Mouse (Mus musculus) cerebellum, adult 18-20 months (tissue): ENCODE measurements at regions not wholly inside any gene's neighbourhood (a gene's known extent, or its start where the extent isn't known, plus 50 kb on each side); places are given as distances from the start of the nearest gene placed in this dataset.

Experiments
- DNase-seq, 2 experiments: peaks; one replicate each; pipeline ENCODE4 v3.0.0; 2021

DNA sequence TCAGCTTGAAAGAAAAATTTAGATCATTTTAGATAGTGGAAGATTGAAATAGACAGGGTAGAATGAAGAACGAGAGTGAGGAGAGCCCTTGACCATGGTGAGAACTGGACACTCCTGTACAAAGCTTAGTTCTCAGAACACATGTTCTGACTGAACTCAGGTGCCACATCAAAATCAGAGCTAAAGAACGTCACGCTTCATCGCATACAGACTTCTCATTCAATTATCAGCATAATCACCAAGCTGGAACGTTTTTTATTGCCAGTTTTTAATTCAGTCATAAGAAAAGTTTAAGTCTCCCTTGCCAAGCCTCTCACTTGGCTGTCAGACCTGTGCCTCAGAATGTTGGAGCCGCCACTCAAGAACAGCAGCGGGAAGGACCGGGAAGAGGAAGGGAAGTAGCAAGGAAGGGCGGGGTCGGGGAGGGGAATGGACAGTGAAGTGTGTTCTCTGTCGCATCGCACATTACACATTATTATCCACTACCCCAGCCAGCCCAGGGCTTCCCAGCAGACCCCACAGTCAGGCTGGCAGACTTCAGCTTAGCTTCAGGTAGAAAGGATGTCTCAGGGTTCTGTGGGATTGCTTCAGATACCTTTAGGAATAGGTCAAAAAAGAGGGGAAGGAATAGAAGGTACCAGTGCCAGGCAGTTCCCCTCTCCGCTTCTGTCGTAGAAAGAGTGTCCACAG lies 140.1 kb upstream of the Smim15 start:
- DNase-seq = no peak

DNA sequence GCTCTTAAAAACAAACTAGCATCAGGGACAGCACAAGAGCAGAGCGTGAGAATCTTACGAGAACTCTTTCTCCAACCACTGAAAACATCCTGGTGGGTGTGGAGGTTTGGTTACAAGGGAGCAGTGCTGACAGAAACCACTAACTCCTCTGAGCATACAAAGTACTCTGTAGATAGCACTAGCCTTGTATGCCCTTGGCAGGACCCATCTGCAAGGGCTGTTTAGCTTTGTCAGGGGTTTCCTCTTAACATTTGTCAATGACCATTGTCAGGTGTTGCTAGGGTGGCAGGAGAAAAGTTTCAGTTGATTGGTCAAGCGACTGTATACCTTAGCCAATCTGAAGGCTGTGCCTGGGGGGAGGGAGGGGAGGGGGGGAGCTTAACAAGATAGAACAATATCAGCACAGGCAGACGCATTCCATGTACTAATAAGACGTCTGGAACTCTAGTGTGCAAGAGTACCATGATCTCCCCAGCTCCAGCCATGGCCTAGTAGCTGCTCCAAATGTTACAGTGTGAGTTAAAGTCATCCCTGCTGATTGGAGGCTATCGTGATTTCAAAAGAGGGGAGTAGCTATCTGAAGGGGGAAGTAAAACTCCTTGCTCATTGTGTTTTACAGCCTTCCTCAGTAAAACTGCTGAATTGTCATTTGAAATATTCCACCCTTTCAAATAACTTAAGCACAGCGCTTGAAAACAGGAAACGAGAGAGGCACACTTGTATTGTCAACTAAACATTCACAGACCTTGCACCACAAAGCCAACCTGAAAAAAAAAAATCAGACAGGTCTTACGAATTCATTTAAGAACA lies 140.9 kb upstream of the Smim15 start:
- DNase-seq = no peak

DNA sequence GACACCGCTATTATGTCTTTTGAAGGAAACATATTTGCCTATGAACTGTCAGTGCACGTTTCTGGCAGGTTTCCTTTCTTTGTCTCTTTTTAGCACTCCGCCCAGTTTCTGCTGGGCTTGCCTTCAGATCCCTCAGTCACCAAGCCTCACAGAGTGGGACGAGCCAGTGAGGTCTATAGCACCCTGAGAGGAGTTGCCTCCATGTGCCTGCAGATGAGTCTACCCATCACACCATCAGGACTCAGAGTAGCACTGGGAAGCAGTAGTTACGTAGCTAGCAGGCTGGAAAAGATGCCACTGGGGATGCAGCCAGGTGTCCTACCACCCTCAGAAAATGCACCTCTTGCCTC lies 141.5 kb upstream of the Smim15 start:
- no peak for DNase-seq

DNA sequence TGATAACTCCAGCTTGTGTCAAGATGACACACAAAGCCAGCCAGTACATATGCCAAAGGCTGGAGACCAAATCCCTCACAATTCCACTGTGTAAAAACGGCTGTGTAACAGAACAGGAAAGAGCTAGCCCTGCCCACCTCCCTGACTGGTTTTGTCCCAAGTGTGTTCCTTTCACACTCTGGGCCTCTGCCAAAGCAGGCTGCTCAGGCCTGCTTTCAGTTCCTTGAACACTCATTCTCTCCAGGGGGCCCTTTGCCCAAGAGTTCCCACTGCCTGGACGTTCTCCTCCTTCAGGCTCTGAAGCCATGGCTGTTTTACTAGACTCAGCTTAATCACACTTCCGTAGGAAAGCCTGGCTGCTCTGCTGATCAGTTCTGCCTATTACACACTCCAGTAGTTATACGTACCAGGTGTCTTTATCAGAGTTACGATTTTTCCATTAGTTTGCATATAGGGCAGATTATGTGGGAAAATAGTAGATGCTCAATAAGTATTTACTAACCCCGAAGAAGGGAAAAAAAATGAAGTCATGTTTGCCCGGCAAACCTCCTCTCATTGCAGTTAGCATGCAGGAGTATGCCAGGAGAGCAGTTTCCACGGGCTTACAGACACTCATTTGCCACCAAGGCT lies 144.5 kb upstream of the Smim15 start:
- DNase-seq = no peak

DNA sequence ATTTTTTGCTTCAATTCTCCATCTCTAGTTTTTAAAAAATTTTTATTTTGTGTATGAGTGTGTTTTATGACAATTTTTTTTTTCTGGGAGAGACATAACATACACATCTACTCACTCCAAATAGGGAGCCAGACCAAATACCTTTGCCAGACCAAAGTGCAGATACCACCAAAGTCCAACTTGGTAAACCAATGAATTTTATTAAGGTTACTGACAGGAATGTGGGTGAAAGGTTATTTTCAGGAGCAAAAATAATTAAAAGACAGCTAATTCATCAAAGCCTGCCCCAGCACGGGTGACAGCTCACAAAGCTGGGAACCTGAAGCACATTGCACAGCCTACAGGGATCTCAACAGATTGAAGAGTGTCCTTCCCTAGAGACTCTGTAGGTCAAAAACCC lies 146.6 kb upstream of the Smim15 start:
- no peak for DNase-seq

DNA sequence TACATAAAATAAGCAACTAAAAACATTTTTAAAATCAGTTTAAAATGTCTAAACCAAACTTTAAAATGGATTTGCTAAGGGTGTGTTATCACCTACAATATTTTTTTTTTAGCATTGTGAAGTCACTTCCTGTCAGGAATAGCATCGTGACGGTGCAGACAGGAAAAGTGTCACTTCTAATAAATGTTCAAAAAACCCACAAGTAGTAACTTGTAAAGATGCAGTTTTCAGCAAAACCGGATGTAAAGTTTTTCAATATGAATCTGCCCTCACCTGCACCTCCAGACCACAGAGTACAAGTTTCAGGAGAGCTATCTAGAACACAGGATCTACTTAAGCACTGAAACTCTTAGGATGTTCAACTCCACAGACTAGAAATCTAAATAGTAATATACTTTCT lies 147.1 kb upstream of the Smim15 start:
- DNase-seq = no peak

DNA sequence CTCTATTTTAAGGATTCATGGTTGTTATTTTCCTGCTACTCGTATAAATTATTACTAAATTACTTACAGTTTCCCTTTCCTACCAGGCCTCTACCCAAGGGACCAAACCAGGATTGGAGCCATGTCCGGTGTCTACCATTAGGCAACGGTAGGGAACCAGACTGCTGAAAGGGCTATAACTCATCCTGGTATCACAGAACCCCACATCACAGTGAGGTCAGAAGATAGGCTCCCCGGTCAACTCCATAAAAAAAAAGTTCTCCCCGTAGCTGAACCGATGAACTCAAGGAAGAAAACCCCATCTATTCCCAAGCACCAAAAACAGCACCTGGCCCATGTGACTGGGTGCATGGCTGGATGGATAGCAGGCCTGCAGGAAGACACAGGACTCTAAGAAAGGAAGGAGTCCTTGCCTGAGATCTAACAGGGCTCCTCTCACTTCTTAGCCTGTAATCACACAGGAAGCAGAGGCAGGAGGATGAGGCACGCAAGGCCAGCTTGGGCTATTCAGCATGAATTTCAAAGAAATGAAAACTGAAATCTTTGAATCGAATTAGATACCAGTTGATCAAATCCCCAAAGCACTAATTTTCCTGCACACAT lies 150.6 kb upstream of the Smim15 start:
- no peak for DNase-seq

DNA sequence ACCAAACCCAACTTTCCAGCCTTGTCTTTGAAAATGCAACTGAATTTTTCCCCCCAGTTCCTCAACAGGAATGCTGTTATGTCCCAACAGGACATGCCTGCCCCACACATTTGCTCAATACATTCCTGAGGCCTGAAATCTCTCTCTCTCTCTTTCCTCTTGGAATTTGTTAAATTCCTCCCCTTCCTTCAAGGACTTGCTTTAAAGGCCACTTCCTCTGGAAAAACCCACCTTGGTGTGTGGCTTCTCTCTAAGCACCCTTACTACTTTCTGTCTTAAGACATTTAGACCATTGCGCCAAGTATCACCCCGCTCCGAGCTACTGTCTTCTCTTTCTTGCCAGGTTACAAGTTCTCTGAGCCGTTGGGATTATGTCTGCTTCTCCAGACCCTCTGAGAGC lies 151.2 kb upstream of the Smim15 start:
- no peak for DNase-seq

DNA sequence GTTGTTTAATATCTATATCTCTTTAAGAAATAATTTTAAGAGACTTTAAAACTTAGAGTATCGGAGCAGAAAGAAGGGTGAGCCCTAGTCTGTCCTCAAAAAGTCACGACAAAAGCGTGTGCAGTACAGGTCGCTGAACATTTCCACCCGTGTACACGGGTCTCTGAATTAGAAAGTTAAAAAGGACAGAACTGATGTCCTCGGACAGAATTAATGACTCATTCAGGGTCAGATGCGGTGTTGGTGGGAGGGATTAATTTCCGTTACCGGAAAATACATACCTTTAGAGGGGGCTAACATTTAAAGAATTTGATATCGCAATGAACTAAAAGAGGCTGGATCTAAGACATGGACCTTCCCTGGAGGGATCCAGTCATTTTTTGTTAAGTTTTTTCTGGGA lies 152.3 kb upstream of the Smim15 start:
- no peak for DNase-seq

DNA sequence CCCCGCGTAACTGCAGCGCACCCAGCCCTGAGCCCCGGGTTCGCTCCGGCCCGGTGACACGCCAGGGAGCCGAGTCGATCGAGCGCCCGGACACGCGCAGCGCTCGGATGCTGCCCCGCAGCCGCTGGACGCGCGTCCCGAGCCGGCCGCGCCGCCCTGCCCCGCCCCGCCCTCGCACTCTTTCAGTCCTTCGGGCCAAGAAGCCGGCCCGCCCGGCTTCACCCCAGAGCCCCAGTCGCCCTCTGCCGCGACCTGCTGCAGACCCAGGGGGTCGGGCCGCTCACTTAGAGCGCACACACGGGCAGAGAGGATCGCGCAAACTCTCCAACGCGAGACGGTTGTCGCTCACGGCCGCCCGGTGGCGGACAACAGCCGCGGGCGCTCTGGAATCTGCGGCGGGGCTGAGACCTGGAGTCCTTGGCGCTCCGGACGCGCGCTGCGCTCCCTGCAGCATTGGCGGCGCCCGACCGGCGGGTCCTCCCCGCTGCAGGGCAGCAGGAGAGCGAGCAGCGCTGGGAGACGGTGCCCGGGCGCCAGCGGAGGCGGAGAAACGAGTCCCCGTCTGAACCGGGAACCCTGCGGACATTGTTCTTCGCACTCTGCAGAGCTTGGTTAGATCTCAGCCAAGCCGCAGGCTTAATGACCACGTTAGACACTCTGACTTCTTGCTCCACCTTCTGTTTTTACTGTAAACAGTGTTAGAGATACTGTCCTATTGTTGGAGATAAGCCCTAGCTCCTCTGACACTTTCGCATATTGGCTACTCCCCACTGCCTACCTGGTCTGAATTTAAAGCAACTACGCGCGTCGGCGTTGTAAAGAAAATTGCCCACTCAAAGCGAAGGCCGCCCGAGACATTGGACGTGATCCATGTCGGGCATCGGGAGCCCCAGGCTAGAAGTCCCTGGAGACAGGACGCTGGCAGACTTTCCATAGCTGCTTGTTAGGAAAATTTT lies 153.1 kb upstream of the Smim15 start:
- DNase-seq = peak; percentile 60 to 72

DNA sequence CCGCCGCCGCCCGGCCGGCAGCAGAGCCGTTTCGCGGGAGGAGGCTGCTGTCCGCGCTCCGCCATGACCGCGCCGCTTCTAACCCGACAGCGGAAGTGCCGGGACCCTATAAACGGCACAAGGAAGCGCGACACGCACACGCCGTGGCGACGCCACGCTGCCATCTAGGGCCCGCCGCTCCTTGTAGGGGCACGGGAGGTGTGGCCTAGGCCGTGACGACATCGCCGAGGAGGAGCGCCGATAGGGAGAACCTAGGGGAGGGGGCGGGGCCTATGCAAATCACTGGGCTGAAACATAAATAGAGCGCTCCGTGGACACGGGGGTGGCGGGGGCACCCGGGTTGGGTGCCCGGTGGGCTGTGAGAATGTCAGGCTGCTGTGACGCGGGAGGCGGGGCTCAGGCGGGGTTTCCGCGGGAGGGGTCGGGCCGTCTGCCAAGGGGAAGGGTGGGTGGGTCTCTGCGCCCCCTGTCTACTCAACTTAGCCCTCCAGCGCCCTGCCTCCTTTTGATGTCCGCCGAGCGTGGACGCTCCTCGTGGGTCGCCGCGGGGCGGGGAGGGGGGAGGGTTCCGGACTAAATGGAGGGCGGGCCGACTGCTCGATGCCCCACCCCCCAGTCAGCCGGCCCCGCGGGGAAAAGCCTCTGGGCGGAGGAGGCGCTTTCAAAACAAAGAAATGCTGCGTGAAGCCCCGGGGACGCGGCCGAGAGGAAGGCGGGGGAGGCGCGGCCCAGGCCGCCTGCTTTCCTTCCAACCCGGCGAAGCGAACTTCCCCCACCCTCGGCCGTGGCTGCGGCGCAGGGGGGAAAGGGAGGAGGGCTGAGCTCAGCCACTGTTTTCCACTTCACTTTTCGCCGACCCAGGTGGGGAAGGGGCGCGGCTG lies 154.0 kb upstream of the Smim15 start:
- DNase-seq = peak; percentile 98 to 100

DNA sequence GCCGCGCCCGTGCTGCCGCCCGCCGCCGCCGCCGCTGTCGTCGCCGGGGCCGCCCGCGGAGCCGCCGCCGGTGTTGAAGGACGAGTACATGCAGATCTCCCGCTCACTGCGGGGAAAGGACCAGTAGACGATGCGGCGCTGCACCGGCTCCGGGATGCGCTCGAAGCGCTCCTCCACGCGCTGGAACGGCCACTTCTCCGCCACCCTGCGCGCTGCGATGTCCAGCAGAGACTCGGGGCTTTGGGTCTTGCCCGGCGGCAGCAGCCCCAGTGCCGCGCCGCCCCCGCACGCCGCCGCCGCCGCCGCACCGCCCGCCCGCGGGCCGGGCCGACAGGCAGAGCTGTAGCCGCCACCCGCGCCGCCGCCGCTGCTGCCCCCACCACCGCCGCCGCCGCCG lies 154.7 kb upstream of the Smim15 start:
- DNase-seq = no peak

DNA sequence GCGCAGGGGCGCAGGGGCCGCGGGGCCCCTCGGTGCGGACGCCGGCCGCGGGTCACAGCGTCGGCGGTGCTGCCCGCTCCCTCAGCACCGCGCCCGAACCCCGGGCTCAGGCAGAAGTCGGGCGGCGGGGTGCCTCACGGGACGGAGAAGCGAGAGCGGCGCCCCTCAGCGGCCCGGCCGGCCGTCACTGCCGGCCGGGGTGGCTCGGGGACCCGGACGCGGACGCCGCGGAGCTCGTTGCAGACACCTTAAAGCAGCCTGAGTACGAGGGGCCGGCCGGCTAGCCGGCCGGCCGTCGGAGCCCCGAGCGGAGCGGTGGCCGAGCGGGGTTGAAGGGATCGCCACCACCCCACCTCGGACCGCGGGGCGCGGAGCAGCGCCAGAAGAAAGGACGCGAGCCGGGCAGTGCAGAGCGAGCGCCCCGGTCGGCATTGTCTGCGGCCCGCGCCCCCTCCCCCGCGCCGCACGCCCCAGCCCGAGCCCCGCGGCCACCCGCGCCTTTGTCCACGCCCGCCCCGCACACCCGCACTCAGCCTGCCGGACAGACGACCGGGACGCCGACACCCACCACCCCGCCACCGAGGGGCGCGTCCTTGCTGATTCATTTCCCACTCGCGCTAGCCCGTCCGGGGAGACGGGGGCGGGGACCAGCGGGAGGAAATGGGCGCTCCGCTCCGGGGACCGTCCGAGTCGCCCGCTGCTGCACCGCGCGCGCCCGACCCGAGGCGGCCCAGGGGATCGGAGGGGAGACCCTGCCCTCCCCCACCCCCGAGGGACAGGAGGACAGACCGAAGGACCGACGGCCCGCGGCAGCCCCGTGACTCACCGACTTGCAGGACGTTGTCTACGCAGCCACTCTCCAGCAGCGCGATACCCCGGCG lies 155.4 kb upstream of the Smim15 start:
- DNase-seq = peak; percentile 48 to 57

DNA sequence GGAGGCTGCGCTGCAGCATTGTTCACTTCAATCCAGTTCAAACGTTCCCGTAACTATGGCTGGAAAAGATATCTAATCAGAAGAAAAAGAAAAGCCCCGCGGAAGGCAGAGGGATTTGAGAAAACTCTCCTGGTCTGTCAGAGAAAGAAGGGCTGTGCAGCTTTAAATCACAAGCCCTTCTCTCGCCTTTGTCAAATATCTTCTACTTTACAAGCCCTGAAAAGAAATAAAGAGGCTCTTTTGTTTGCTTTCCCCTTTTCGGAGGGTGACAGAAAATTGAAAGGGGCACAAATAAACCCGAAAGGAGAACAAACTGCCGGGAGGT lies 156.1 kb upstream of the Smim15 start:
- DNase-seq = no peak

DNA sequence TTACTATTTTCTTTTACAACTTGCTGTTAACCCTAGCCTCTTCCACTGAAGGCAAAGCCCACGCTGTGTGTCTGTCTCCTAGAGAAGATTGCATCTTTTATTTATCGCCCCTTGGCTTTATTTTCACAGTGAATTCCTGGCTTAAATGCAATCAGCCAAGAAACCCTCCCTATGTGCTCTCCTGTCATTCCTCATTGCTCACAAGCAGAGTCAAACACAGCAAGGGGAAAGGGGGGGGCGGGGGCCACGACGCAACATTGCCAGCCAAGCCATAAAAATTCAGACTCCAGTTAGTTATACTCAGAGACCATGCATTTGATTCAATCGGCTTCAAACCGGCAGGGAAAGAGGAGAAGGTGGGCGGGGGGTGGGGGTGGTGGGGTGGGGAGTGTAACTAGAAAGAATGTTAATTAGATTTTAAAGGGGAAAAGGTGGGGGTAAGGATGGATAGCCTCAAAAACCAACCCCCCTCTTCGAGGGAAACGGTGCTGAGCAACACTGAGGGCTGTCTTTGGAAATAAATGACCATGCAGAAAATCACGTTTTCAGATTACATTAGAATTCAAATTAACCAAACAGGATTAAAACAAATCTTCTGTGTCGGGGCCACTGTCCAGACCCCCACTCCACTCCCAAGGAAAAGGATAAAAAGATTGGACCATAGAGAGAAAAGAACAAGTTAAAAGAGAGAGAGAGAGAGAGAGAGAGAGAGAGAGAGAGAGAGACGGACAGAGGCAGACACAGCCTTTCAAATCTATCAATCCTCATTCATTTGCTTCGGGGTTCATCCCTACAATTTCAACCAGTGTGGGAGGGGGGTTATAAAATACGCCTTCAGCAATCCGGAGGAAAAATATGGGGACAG lies 156.6 kb upstream of the Smim15 start:
- DNase-seq = no peak

DNA sequence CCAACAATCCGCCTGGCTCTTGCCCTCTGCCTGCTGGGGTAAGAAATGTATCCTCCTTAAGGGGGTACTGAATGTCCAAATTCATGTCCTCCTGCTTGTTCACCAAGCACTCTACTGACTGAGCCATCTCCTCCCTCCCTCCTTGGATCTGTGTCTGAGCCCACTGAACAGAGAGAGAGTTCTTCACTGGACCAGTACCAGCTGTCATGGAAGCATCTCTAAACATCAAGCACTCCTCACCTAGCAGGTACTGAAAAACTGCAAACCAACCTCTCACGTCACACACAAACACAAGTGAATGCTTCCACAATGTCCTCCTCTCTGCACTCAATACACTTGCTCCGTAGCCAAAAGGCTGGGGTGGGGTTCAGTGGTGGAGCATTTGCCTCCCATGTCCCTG lies 159.4 kb upstream of the Smim15 start:
- DNase-seq = no peak

DNA sequence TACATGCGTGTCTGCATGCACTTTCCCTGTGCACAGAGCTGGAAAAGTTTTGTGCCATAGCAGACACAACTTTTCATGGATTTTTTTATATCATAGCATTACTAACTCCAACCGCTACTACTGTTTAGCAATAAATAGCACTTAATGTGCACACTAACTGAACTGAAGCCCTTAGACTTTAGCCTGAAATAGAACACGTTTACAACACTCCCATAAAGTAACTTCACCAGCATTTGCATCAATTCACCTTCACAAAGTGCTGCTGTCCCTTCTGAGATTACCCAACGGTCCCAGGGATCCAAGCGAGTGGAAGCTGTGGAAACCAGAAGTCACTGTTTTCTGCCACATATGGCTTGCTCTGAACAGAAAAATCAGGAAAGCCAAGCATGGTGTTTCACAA lies 161.9 kb upstream of the Smim15 start:
- DNase-seq = no peak

DNA sequence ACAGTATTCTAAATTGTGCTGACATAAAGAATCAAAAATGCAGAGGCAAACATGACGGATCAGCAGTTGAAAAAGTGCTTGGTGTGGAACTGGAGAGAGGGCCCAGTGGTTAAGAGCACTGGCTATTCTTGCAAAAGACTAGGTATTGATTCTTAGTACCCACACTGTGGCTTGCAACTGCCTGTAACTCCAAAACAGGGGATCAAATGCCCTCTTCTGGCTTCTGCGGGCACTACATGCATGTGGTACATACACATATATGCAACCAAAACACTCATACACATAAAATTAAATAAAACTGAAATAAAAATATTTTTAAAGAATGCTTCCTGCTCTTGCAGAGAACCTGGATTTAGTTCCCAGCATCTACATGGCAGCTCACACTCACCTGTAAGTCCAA lies 163.7 kb upstream of the Smim15 start:
- DNase-seq = no peak

DNA sequence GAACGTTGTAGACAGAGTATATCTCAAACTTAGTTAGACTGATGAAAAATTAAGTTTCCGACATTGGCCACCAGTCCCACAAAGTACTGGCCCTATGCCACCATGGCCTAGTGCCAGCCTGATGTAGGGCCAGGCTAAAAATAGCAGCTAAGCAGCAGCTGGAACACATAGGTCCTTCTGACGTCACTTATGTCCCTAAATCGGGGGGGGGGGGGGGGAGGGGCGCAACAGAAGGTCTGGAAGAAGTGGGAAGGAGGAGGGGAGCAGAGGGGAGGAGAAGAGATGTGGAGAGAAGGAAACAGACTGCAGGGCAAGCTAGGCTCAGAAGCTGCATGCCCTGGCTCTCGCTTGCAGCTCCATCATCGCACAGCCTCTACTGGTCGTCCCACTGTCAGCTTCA lies 164.7 kb upstream of the Smim15 start:
- DNase-seq = no peak

DNA sequence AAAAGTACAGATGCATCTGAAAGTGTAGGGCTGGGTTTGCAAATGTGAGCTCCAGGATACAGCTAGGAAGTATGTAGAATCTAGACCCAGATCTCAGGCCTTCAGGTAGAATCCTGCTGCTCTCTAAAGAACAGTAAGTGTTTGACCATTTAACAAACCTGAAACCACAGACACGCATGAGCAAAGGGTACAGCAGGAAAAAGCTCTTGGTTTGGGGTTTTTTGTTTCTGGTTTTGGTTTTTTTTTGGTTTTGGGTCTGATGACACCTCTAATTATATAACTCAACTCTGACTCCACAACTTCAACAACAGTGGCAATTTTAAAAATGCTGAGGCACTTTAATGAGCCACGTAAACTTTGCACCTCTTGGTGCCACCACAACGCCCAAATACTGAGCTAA lies 165.3 kb upstream of the Smim15 start:
- no peak for DNase-seq
